30 mouse cellular contexts compared by ENCODE assay signal in the genomic region with DNA sequence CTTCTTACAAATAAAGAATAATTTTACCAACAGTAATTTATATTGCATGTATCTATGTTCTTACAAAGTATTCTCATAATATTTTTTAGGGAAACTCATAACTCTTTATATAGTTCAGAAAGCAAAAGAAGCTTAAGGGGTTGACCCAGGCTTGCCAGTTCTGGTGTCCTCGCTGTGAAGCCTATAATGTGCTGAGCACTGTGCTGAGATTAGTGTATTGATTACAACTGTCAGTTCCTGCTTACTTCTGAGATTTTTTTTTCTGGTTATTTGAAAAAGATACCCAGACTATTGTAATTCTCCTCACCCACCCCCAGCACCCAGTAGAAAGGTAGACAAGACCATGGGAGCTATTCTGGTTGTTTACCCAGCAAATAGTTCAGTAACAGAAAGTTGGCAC. TPM values are rescaled to one million over a fixed set of nuclear protein-coding genes. Genes with fewer than 3 reads are reported as not detected.
DNase-seq lines count a peak whose midpoint lies in the region; ATAC-seq and TF ChIP-seq lines count a peak whose summit lies in the region.
"Had no signal": no experiment of that assay in that cellular context is flagged by ENCODE, and none has a peak within 500 bp of the region (broad histone marks: within the 10 kb centered on the region; RNA-seq: fewer than 3 reads in every experiment).

No protein-coding gene starts in this region.

- peak overlapping the region; percentile 31 for H3K27ac ChIP-seq in heart, adult 2 months
- H3K27ac ChIP-seq in heart, embryonic 16.5 days (ENCODE audit: low read length): peak overlapping the region; percentile 79
- 0 out of 2 replicates have a peak overlapping the region, but pooled peaks have one; percentile 53 for H3K27ac ChIP-seq in liver, embryonic 11.5 days (ENCODE audit: low read depth, low read length)
- H3K27ac ChIP-seq in stomach, embryonic 15.5 days: peak overlapping the region; percentile 68
- no peak overlapping the region for H3K27ac ChIP-seq in neural tube, embryonic 15.5 days (replicated peaks)
- H3K27ac ChIP-seq: forebrain, embryonic 10.5 days; hindbrain, embryonic 15.5 days; limb, embryonic 10.5 days; liver, embryonic 13.5 days had no signal

- H3K4me2 ChIP-seq in heart, embryonic 16.5 days (ENCODE audit: low read depth, low read length): no peak overlapping the region
- H3K4me2 ChIP-seq in liver, embryonic 11.5 days: peak overlapping the region; percentile 22; the same call in 1 of the 2 replicates
- peak overlapping the region; percentile 37; the same call in 1 of the 2 replicates for H3K4me2 ChIP-seq in stomach, embryonic 15.5 days
- H3K4me2 ChIP-seq in neural tube, embryonic 15.5 days: no peak overlapping the region
- H3K4me2 ChIP-seq: hindbrain, embryonic 15.5 days; lung, embryonic 14.5 days had no signal

- intact Hi-C loops in heart, adult 2 months (cut with DNase I): loop anchor here (2.0 kb wide), 1 partner anchor 17 kb away; no protein-coding TSS in a partner anchor

- TF ChIP-seq EP300 in heart, adult 2 months (IDR thresholded peaks at IDR 0.05; ENCODE audit: insufficient read depth, low read depth, low read length): no peak

- TF ChIP-seq CTCF in heart, adult 2 months (IDR thresholded peaks at IDR 0.05): no peak

- no peak overlapping the region for H3K4me3 ChIP-seq in heart, adult 2 months
- H3K4me3 ChIP-seq in heart, embryonic 16.5 days (ENCODE audit: low read length): no peak overlapping the region
- no peak overlapping the region for H3K4me3 ChIP-seq in liver, embryonic 11.5 days (ENCODE audit: low read depth, low read length)
- no peak overlapping the region for H3K4me3 ChIP-seq in stomach, embryonic 15.5 days (replicated peaks)
- no peak overlapping the region for H3K4me3 ChIP-seq in neural tube, embryonic 15.5 days (replicated peaks)
- H3K4me3 ChIP-seq: forebrain, embryonic 10.5 days; hindbrain, embryonic 15.5 days; limb, embryonic 10.5 days; liver, embryonic 13.5 days had no signal

- ATAC-seq in heart, embryonic 16.5 days (replicated peaks; ENCODE audit: extremely low read depth, insufficient read depth, low FRiP score): no peak
- ATAC-seq in liver, embryonic 11.5 days (replicated peaks; ENCODE audit: low FRiP score): no peak
- no peak for ATAC-seq in stomach, embryonic 15.5 days (ENCODE audit: insufficient read depth, low FRiP score, low read depth)
- no peak for ATAC-seq in neural tube, embryonic 15.5 days (ENCODE audit: low FRiP score)
- ATAC-seq: forebrain, embryonic 16.5 days; midbrain, embryonic 16.5 days; Patski had no signal

- H3K9ac ChIP-seq in heart, adult 2 months (ENCODE audit: low read depth, low read length): no peak overlapping the region
- H3K9ac ChIP-seq in heart, embryonic 16.5 days (ENCODE audit: low read length): no peak overlapping the region
- H3K9ac ChIP-seq in liver, embryonic 11.5 days (ENCODE audit: low read depth, low read length): no peak overlapping the region
- H3K9ac ChIP-seq in stomach, embryonic 15.5 days: no peak overlapping the region
- no peak overlapping the region for H3K9ac ChIP-seq in neural tube, embryonic 15.5 days (replicated peaks)
- H3K9ac ChIP-seq: hindbrain, embryonic 15.5 days; liver, embryonic 13.5 days; lung, embryonic 14.5 days had no signal

- DNase-seq in heart, adult 2 months: no peak
- DNase-seq in heart, adult 9 months (ENCODE audit: low spot score in 2 of 2): no peak
- no peak for DNase-seq in heart, adult 18-20 months
- DNase-seq in liver, embryonic 11.5 days (ENCODE audit: low spot score): no peak
- DNase-seq in spleen, postnatal 4 days (ENCODE audit: low spot score in 2 of 2): no peak
- DNase-seq: cerebellum, adult 18-20 months; cerebellum, postnatal 14 days; gastrocnemius, postnatal 10 days; kidney, adult 8-10 months; kidney, postnatal 10 days; liver, embryonic 13.5 days; lung, embryonic 14.5 days; right cerebral cortex, adult 18-20 months; thymus, postnatal 25 days had no signal

- TF ChIP-seq POLR2A in heart, adult 2 months (IDR thresholded peaks at IDR 0.05; ENCODE audit: insufficient read depth, low read depth, low read length): no peak

- peaks cover 19% of the 10 kb centered on the region for H3K4me1 ChIP-seq in heart, adult 2 months (ENCODE audit: control insufficient read depth, insufficient read depth, low read length)
- peaks cover 42% of the 10 kb centered on the region for H3K4me1 ChIP-seq in heart, embryonic 16.5 days (ENCODE audit: control insufficient read depth, insufficient read depth, low read length)
- peaks cover 28% of the 10 kb centered on the region for H3K4me1 ChIP-seq in liver, embryonic 11.5 days (replicated peaks; ENCODE audit: control insufficient read depth, insufficient read depth, low read length)
- peaks cover 29% of the 10 kb centered on the region for H3K4me1 ChIP-seq in stomach, embryonic 15.5 days
- peaks cover 41% of the 10 kb centered on the region for H3K4me1 ChIP-seq in neural tube, embryonic 15.5 days

- H3K9me3 ChIP-seq in heart, embryonic 16.5 days (replicated peaks; ENCODE audit: control insufficient read depth, low read length): no peaks in the 10 kb centered on the region
- H3K9me3 ChIP-seq in liver, embryonic 11.5 days (ENCODE audit: control insufficient read depth, low read length): no peaks in the 10 kb centered on the region
- H3K9me3 ChIP-seq in stomach, embryonic 15.5 days: no peaks in the 10 kb centered on the region
- no peaks in the 10 kb centered on the region for H3K9me3 ChIP-seq in neural tube, embryonic 15.5 days (replicated peaks)
- H3K9me3 ChIP-seq: forebrain, embryonic 10.5 days; hindbrain, embryonic 15.5 days; limb, embryonic 10.5 days; liver, embryonic 13.5 days had no signal

- no peaks in the 10 kb centered on the region for H3K27me3 ChIP-seq in heart, adult 2 months (ENCODE audit: control insufficient read depth, insufficient read depth, low read length)
- no peaks in the 10 kb centered on the region for H3K27me3 ChIP-seq in heart, embryonic 16.5 days (ENCODE audit: control insufficient read depth, insufficient read depth, low read length)
- H3K27me3 ChIP-seq in liver, embryonic 11.5 days (replicated peaks; ENCODE audit: control insufficient read depth, insufficient read depth, low read length): no peaks in the 10 kb centered on the region
- H3K27me3 ChIP-seq in stomach, embryonic 15.5 days (replicated peaks): no peaks in the 10 kb centered on the region
- no peaks in the 10 kb centered on the region for H3K27me3 ChIP-seq in neural tube, embryonic 15.5 days (replicated peaks)
- H3K27me3 ChIP-seq: hindbrain, embryonic 15.5 days; liver, embryonic 13.5 days; Patski had no signal

- peaks cover 7% of the 10 kb centered on the region for H3K79me2 ChIP-seq in heart, adult 2 months (replicated peaks; ENCODE audit: control insufficient read depth, insufficient read depth, low read length)

- H3K36me3 ChIP-seq in heart, adult 2 months (ENCODE audit: control insufficient read depth, insufficient read depth, low read length): peaks cover 40% of the 10 kb centered on the region
- H3K36me3 ChIP-seq in heart, embryonic 16.5 days (ENCODE audit: control insufficient read depth, insufficient read depth): peaks cover 17% of the 10 kb centered on the region
- H3K36me3 ChIP-seq in liver, embryonic 11.5 days (ENCODE audit: control insufficient read depth, insufficient read depth, low read length): peaks cover 19% of the 10 kb centered on the region
- H3K36me3 ChIP-seq in stomach, embryonic 15.5 days: peaks cover 11% of the 10 kb centered on the region
- H3K36me3 ChIP-seq in neural tube, embryonic 15.5 days: peaks cover 28% of the 10 kb centered on the region

- 41% methylated on average over 1 of the region's 1 CpGs for WGBS in heart, adult 2 months
- 63% methylated on average over 1 of the region's 1 CpGs for WGBS in heart, embryonic 16.5 days
- 61% methylated on average over 1 of the region's 1 CpGs for WGBS in liver, embryonic 11.5 days
- WGBS in stomach, embryonic 15.5 days: 45% methylated on average over 1 of the region's 1 CpGs
- WGBS in neural tube, embryonic 15.5 days: 82% methylated on average over 1 of the region's 1 CpGs

RNA-seq across cellular contexts. Expression of gene Bnip2, which starts 4.2 kb away (rescaled TPM):
- total RNA-seq in heart, adult 2 months (2021): 10 to 100 TPM; 96.7 to 97.0 TPM
- 34.1 and 62.8 TPM in 2 replicates for polyA plus RNA-seq in heart, adult 2 months (2012; rRNA removed)
- polyA plus RNA-seq in heart, embryonic 16.5 days (2015; fragmentation: Nextera tagmentation; extraction: Ambion mirVana): 120 and 129 TPM in 2 replicates
- 100 to 1,000 TPM; 101 to 103 TPM for total RNA-seq in heart, adult 18-20 months (2021)
- polyA plus RNA-seq in liver, embryonic 11.5 days (2014; fragmentation: Nextera tagmentation; extraction: Ambion mirVana): 95.3 and 95.6 TPM in 2 replicates
- 93.5 and 98.9 TPM in 2 replicates for polyA plus RNA-seq in stomach, embryonic 15.5 days (2015; fragmentation: Nextera tagmentation; extraction: Ambion mirVana)
- polyA plus RNA-seq in neural tube, embryonic 15.5 days (2015; fragmentation: Nextera tagmentation; extraction: Ambion mirVana): 58.9 and 68.7 TPM in 2 replicates

RNA-seq across cellular contexts. Expression of gene Gtf2a2, which starts 18.9 kb away (rescaled TPM):
- 10 to 100 TPM; 53.7 to 54.7 TPM for total RNA-seq in heart, adult 2 months (2021)
- polyA plus RNA-seq in heart, adult 2 months (2012; rRNA removed): 23.3 and 37.5 TPM in 2 replicates
- 168 and 183 TPM in 2 replicates for polyA plus RNA-seq in heart, embryonic 16.5 days (2015; fragmentation: Nextera tagmentation; extraction: Ambion mirVana)
- total RNA-seq in heart, adult 18-20 months (2021): 10 to 100 TPM; 50.2 to 56.3 TPM
- 225 and 249 TPM in 2 replicates for polyA plus RNA-seq in liver, embryonic 11.5 days (2014; fragmentation: Nextera tagmentation; extraction: Ambion mirVana)
- polyA plus RNA-seq in stomach, embryonic 15.5 days (2015; fragmentation: Nextera tagmentation; extraction: Ambion mirVana): 197 and 205 TPM in 2 replicates
- polyA plus RNA-seq in neural tube, embryonic 15.5 days (2015; fragmentation: Nextera tagmentation; extraction: Ambion mirVana): 199 and 218 TPM in 2 replicates

RNA-seq across cellular contexts. Expression of gene Gcnt3, which starts 44.4 kb away (rescaled TPM):
- not detected for total RNA-seq in heart, adult 2 months (2021)
- not detected in 2 replicates for polyA plus RNA-seq in heart, adult 2 months (2012; rRNA removed)
- polyA plus RNA-seq in heart, embryonic 16.5 days (2015; fragmentation: Nextera tagmentation; extraction: Ambion mirVana): 0.11 TPM in 1 of 2 replicates, not detected in the other
- not detected for total RNA-seq in heart, adult 18-20 months (2021)
- polyA plus RNA-seq in liver, embryonic 11.5 days (2014; fragmentation: Nextera tagmentation; extraction: Ambion mirVana): not detected in 2 replicates
- polyA plus RNA-seq in stomach, embryonic 15.5 days (2015; fragmentation: Nextera tagmentation; extraction: Ambion mirVana): 12.0 and 12.6 TPM in 2 replicates
- polyA plus RNA-seq in neural tube, embryonic 15.5 days (2015; fragmentation: Nextera tagmentation; extraction: Ambion mirVana): 0.77 TPM in 1 of 2 replicates, not detected in the other
- total RNA-seq: adrenal gland, adult 18-20 months; gastrocnemius, postnatal 10 days; granulocyte monocyte progenitor cell, adult 5-6 weeks; layer of hippocampus, postnatal 14 days; left cerebral cortex, adult 8-10 months; megakaryocyte-erythroid progenitor cell, adult 5-6 weeks had no signal
- polyA plus RNA-seq: embryonic facial prominence, embryonic 11.5 days; forebrain, embryonic 10.5 days; forebrain, embryonic 16.5 days; hindbrain, embryonic 15.5 days; limb, embryonic 10.5 days; liver, embryonic 13.5 days; midbrain, embryonic 16.5 days; neural tube, embryonic 14.5 days had no signal

Comparison
In these comparisons a context has a peak if more than half of its experiments do, and no peak if none do; other contexts are left out.
1. H3K4me2 ChIP-seq: peak in liver, embryonic 11.5 days (single experiment) and stomach, embryonic 15.5 days (single experiment); none in heart, embryonic 16.5 days (single experiment) and neural tube, embryonic 15.5 days (single experiment).